Mouse (Mus musculus) ES-Bruce4 (cell line): ENCODE data around the gene Mrps34.

Experiments
- CTCF ChIP-seq: IDR thresholded peaks from one replicate; pipeline ENCODE4 v1.8.1; 2011; ENCODE audit warnings: low read depth, low read length
- EP300 ChIP-seq: IDR thresholded peaks from 2 replicates; pipeline ENCODE4 v1.6.1; 2011; ENCODE audit warnings: low read depth, low read length; ENCODE audit not compliant: insufficient read depth
- POLR2A ChIP-seq: IDR thresholded peaks from one replicate; pipeline ENCODE4 v1.8.1; 2011; ENCODE audit warnings: low read length; ENCODE audit not compliant: insufficient read depth

- TF ChIP-seq POLR2A (no peak), EP300 (no peak), CTCF (no peak)
These were observed 27.0 kb upstream of the Mrps34 start for GRCm38 (mm10) chr17:24867914-24868313.
